Comparison of ENCODE assay signal across 19 mouse cellular contexts in genomic region chr14:86239090-86239489, GRCm38 (mm10).
DNase-seq lines count a peak whose midpoint lies in the region; ATAC-seq and TF ChIP-seq lines count a peak whose summit lies in the region.
"Had no signal": no experiment of that assay in that cellular context is flagged by ENCODE, and none has a peak within 500 bp of the region (broad histone marks: within the 10 kb centered on the region; RNA-seq: fewer than 3 reads in every experiment).

No protein-coding gene starts in this region.

- no peaks in the 10 kb centered on the region for H3K9me3 ChIP-seq in hindbrain, postnatal 0 days (ENCODE audit: low read length)
- H3K9me3 ChIP-seq in hindbrain, embryonic 16.5 days (ENCODE audit: control insufficient read depth, low read length) = no peaks in the 10 kb centered on the region
- no peaks in the 10 kb centered on the region for H3K9me3 ChIP-seq in liver, embryonic 11.5 days (ENCODE audit: control insufficient read depth, low read length)
- H3K9me3 ChIP-seq in midbrain, embryonic 13.5 days = no peaks in the 10 kb centered on the region
- H3K9me3 ChIP-seq: embryonic facial prominence, embryonic 13.5 days; heart, embryonic 10.5 days; limb, embryonic 13.5 days; liver, embryonic 15.5 days; neural tube, embryonic 12.5 days had no signal

- no peak overlapping the region for H3K4me2 ChIP-seq in hindbrain, postnatal 0 days (ENCODE audit: low read depth, low read length)
- H3K4me2 ChIP-seq in hindbrain, embryonic 16.5 days (ENCODE audit: low read length) = no peak overlapping the region
- no peak overlapping the region for H3K4me2 ChIP-seq in liver, embryonic 11.5 days
- no peak overlapping the region for H3K4me2 ChIP-seq in midbrain, embryonic 13.5 days (replicated peaks)
- H3K4me2 ChIP-seq: embryonic facial prominence, embryonic 13.5 days; limb, embryonic 13.5 days; liver, embryonic 15.5 days; neural tube, embryonic 12.5 days had no signal

- peak; percentile 48 for DNase-seq in hindbrain, postnatal 0 days (ENCODE audit: low spot score)
- DNase-seq in liver, adult 2 months (ENCODE audit: extremely low read depth, low read depth, low spot score) = peak; percentile 36
- no peak for DNase-seq in liver, embryonic 11.5 days (ENCODE audit: low spot score)
- peak; percentile 2 for DNase-seq in ZHBTc4 (ENCODE audit: low read depth, low spot score)
- DNase-seq in urinary bladder, postnatal 14 days (ENCODE audit: low spot score) = no peak
- DNase-seq in left cerebral cortex, postnatal 25 days (ENCODE audit: low spot score in 2 of 2) = no peak
- DNase-seq: cerebellum, adult 11 months; heart, postnatal 10 days; right cerebral cortex, postnatal 4 days; thymus, adult 2 months had no signal

- no peak overlapping the region for H3K4me3 ChIP-seq in hindbrain, postnatal 0 days (ENCODE audit: low read length)
- H3K4me3 ChIP-seq in hindbrain, embryonic 16.5 days (ENCODE audit: low read length) = no peak overlapping the region
- no peak overlapping the region for H3K4me3 ChIP-seq in liver, adult 2 months (ENCODE audit: insufficient read depth, low read depth, low read length)
- H3K4me3 ChIP-seq in liver, embryonic 11.5 days (ENCODE audit: low read depth, low read length) = no peak overlapping the region
- no peak overlapping the region for H3K4me3 ChIP-seq in midbrain, embryonic 13.5 days (replicated peaks)
- H3K4me3 ChIP-seq: embryonic facial prominence, embryonic 13.5 days; heart, embryonic 10.5 days; limb, embryonic 13.5 days; liver, embryonic 15.5 days; neural tube, embryonic 12.5 days had no signal

- 25% methylated on average over 2 of the region's 2 CpGs for WGBS in hindbrain, postnatal 0 days
- 19% methylated on average over 2 of the region's 2 CpGs for WGBS in hindbrain, embryonic 16.5 days
- 27% methylated on average over 2 of the region's 2 CpGs for WGBS in liver, adult 2 months
- 34% methylated on average over 2 of the region's 2 CpGs for WGBS in liver, embryonic 11.5 days
- 36% methylated on average over 2 of the region's 2 CpGs for WGBS in midbrain, embryonic 13.5 days

- H3K79me2 ChIP-seq in liver, adult 2 months (ENCODE audit: control insufficient read depth, insufficient read depth, low read length) = no peaks in the 10 kb centered on the region

- H3K4me1 ChIP-seq in hindbrain, postnatal 0 days (ENCODE audit: insufficient read depth, low read length) = no peaks in the 10 kb centered on the region
- H3K4me1 ChIP-seq in hindbrain, embryonic 16.5 days (ENCODE audit: control insufficient read depth, insufficient read depth, low read depth, low read length) = no peaks in the 10 kb centered on the region
- no peaks in the 10 kb centered on the region for H3K4me1 ChIP-seq in liver, adult 2 months (ENCODE audit: control insufficient read depth, insufficient read depth, low read length)
- H3K4me1 ChIP-seq in liver, embryonic 11.5 days (replicated peaks; ENCODE audit: control insufficient read depth, insufficient read depth, low read length) = no peaks in the 10 kb centered on the region
- H3K4me1 ChIP-seq in midbrain, embryonic 13.5 days (replicated peaks) = peaks cover 10% of the 10 kb centered on the region
- H3K4me1 ChIP-seq: embryonic facial prominence, embryonic 13.5 days; limb, embryonic 13.5 days; liver, embryonic 15.5 days; neural tube, embryonic 12.5 days had no signal

- no peak for TF ChIP-seq CTCF in hindbrain, postnatal 0 days (IDR thresholded peaks at IDR 0.05; ENCODE audit: low read depth)
- TF ChIP-seq CTCF in liver, adult 2 months (IDR thresholded peaks at IDR 0.05; ENCODE audit: low read depth, low read length) = no peak

- TF ChIP-seq POLR2A in liver, adult 2 months (IDR thresholded peaks at IDR 0.05; ENCODE audit: extremely low read depth, insufficient read depth, low read length) = no peak

- H3K27ac ChIP-seq in hindbrain, postnatal 0 days = no peak overlapping the region
- no peak overlapping the region for H3K27ac ChIP-seq in hindbrain, embryonic 16.5 days (ENCODE audit: low read depth, low read length)
- no peak overlapping the region for H3K27ac ChIP-seq in liver, adult 2 months (replicated peaks; ENCODE audit: insufficient read depth, low read depth, low read length)
- no peak overlapping the region for H3K27ac ChIP-seq in liver, embryonic 11.5 days (ENCODE audit: low read depth, low read length)
- H3K27ac ChIP-seq in midbrain, embryonic 13.5 days = no peak overlapping the region
- H3K27ac ChIP-seq: embryonic facial prominence, embryonic 13.5 days; heart, embryonic 10.5 days; limb, embryonic 13.5 days; liver, embryonic 15.5 days; neural tube, embryonic 12.5 days had no signal

- H3K36me3 ChIP-seq in hindbrain, postnatal 0 days (ENCODE audit: insufficient read depth, low read length) = no peaks in the 10 kb centered on the region
- H3K36me3 ChIP-seq in hindbrain, embryonic 16.5 days (ENCODE audit: control insufficient read depth, insufficient read depth, low read length) = no peaks in the 10 kb centered on the region
- no peaks in the 10 kb centered on the region for H3K36me3 ChIP-seq in liver, adult 2 months (ENCODE audit: control insufficient read depth, insufficient read depth, low read length)
- H3K36me3 ChIP-seq in liver, embryonic 11.5 days (ENCODE audit: control insufficient read depth, insufficient read depth, low read length) = no peaks in the 10 kb centered on the region
- no peaks in the 10 kb centered on the region for H3K36me3 ChIP-seq in midbrain, embryonic 13.5 days
- H3K36me3 ChIP-seq: embryonic facial prominence, embryonic 13.5 days; heart, embryonic 10.5 days; limb, embryonic 13.5 days; liver, embryonic 15.5 days; neural tube, embryonic 12.5 days had no signal

- 0 out of 2 replicates have a peak, but pooled peaks have one; percentile 21 for ATAC-seq in hindbrain, postnatal 0 days
- ATAC-seq in hindbrain, embryonic 16.5 days = no peak
- ATAC-seq in liver, embryonic 11.5 days (replicated peaks; ENCODE audit: low FRiP score) = no peak
- ATAC-seq in midbrain, embryonic 13.5 days = 0 out of 2 replicates have a peak, but pooled peaks have one; percentile 17
- ATAC-seq: inflammation-experienced regulatory T-cells, adult 6 months; lung, postnatal 0 days had no signal

- no peaks in the 10 kb centered on the region for H3K27me3 ChIP-seq in hindbrain, postnatal 0 days (ENCODE audit: insufficient read depth, low read length)
- H3K27me3 ChIP-seq in hindbrain, embryonic 16.5 days (replicated peaks; ENCODE audit: control insufficient read depth, insufficient read depth, low read length) = no peaks in the 10 kb centered on the region
- no peaks in the 10 kb centered on the region for H3K27me3 ChIP-seq in liver, adult 2 months (ENCODE audit: control insufficient read depth, insufficient read depth, low read length)
- no peaks in the 10 kb centered on the region for H3K27me3 ChIP-seq in liver, embryonic 11.5 days (replicated peaks; ENCODE audit: control insufficient read depth, insufficient read depth, low read length)
- H3K27me3 ChIP-seq in midbrain, embryonic 13.5 days = no peaks in the 10 kb centered on the region
- H3K27me3 ChIP-seq: embryonic facial prominence, embryonic 13.5 days; limb, embryonic 13.5 days; liver, embryonic 15.5 days; neural tube, embryonic 12.5 days had no signal

- H3K9ac ChIP-seq in hindbrain, postnatal 0 days (replicated peaks; ENCODE audit: low read length) = no peak overlapping the region
- H3K9ac ChIP-seq in hindbrain, embryonic 16.5 days (ENCODE audit: low read depth, low read length) = no peak overlapping the region
- H3K9ac ChIP-seq in liver, adult 2 months (ENCODE audit: low read depth, low read length) = no peak overlapping the region
- H3K9ac ChIP-seq in liver, embryonic 11.5 days (ENCODE audit: low read depth, low read length) = no peak overlapping the region
- no peak overlapping the region for H3K9ac ChIP-seq in midbrain, embryonic 13.5 days (replicated peaks)
- H3K9ac ChIP-seq: embryonic facial prominence, embryonic 13.5 days; limb, embryonic 13.5 days; liver, embryonic 15.5 days; neural tube, embryonic 12.5 days had no signal

- intact Hi-C loops in left cerebral cortex, postnatal 25 days (cut with DNase I) = no loop called here

Comparison
In these comparisons a context has a peak if more than half of its experiments do, and no peak if none do; other contexts are left out.
1. ATAC-seq: peak in hindbrain, postnatal 0 days (single experiment) and midbrain, embryonic 13.5 days (single experiment); none in hindbrain, embryonic 16.5 days (single experiment) and liver, embryonic 11.5 days (single experiment).
2. DNase-seq: peak in hindbrain, postnatal 0 days (single experiment), liver, adult 2 months (single experiment) and ZHBTc4 (single experiment); none in liver, embryonic 11.5 days (single experiment), urinary bladder, postnatal 14 days (single experiment) and left cerebral cortex, postnatal 25 days (0 of 2).